Mouse (Mus musculus): ENCODE results near the gene Btbd35f17. TPM values are rescaled to one million over a fixed set of nuclear protein-coding genes. Genes with fewer than 3 reads are reported as not detected.
"Not testable (repeated sequence)": the region's sequence is repeated elsewhere in the genome, so short reads cannot be mapped to it uniquely, and the experiment has no call there.

The Btbd35f17 gene
- polyA plus RNA-seq (2012; rRNA removed): not detected in 2 replicates

- not testable (repeated sequence) for H3K4me1 ChIP-seq (ENCODE audit: control insufficient read depth, insufficient read depth, low read length)
Observed at GRCm38 (mm10) chrX:4370336-4370735, at the start of gene Btbd35f17. Gene Btbd35f17 (plus strand): TSS chrX:4370636.

More at GRCm38 (mm10) chrX:4370336-4370735, at the start of gene Btbd35f17:
- H3K36me3 ChIP-seq (ENCODE audit: control insufficient read depth, insufficient read depth, low read length); H3K4me3 ChIP-seq (ENCODE audit: insufficient read depth, low read depth, low read length); H3K27me3 ChIP-seq (replicated peaks; ENCODE audit: control insufficient read depth, insufficient read depth, low read length); H3K27ac ChIP-seq (ENCODE audit: insufficient read depth, low read depth, low read length); DNase-seq: not testable (repeated sequence)
- 77% methylated on average over 2 of the region's 4 CpGs for WGBS

Other genes with a start within 250 kb of the Btbd35f17 start
- gene Btbd35f28, start 174.1 kb upstream of the Btbd35f17 start, polyA plus RNA-seq (2012; rRNA removed): not detected in 2 replicates
- gene Btbd35f20, start 79.4 kb upstream of the Btbd35f17 start, polyA plus RNA-seq (2012; rRNA removed): not detected in 2 replicates